Mouse (Mus musculus) lung, adult 2 months (tissue): ENCODE data around the gene Zfp426.

Experiments
- CTCF ChIP-seq: fragments of 200-500 bp; IDR thresholded peaks from 2 replicates; pipeline ENCODE4 v1.5.1; 2011; ENCODE audit warnings: mild to moderate bottlenecking, low read length, control low read depth; ENCODE audit not compliant: insufficient read depth
- POLR2A ChIP-seq: fragments of 200-500 bp; IDR thresholded peaks from 2 replicates; pipeline ENCODE4 v1.6.1; 2011; ENCODE audit warnings: low read depth, mild to moderate bottlenecking, control low read depth, low read length, borderline replicate concordance; ENCODE audit errors: extremely low read depth

DNA sequence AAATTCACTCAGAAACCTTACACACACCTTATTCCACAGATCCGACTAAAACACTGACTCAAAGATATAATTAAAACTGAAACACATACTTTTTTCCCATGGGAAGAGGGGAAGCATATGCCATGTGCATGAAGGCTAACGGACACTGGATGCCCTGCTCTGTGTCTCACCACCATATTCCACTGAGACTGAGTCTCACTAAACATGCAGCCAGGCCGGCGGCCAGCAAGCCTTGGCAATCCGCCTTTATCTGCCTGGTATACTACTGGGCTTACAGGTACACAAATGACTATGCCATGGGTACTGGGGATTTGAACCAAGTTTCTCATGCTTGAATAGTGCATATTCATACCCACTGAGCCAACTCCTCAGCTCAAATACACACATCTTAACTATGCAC lies 13.2 kb downstream of the Zfp426 start:
- TF ChIP-seq POLR2A (no peak), CTCF (no peak)
